Mouse (Mus musculus): ENCODE results near the gene Tmx4.

DNA sequence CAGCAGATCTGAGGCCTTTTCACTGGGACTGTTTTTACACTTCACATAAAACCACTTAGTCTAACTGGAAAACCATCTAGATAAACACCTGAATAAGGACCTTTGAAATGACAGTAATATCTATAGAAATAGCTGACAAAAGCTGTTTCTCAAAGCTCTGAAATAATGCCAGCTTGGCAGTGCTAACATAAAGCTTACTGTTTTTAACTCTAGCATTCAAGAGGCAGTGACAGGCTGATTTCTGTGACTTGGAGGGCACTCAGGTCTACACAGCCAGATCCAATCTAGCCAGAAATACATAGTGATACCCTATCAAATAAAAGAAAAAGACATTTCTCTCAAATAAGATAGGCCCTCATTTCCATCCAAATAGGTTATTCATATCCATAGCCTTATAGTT is 1.6 kb downstream of the Tmx4 start:
- TF ChIP-seq CTCF (IDR thresholded peaks at IDR 0.05; ENCODE audit: borderline replicate concordance, extremely low read depth, insufficient read depth, insufficient read length) (no peak), POLR2A (IDR thresholded peaks at IDR 0.05; ENCODE audit: borderline replicate concordance, extremely low read depth, insufficient read depth, insufficient read length, poor library complexity, severe bottlenecking) (no peak)
